Mouse (Mus musculus): ENCODE data around the gene Tgfb1. TPM values are rescaled to one million over a fixed set of nuclear protein-coding genes. Genes with fewer than 3 reads are reported as not detected.

The Tgfb1 gene
- total and polyA plus RNA-seq, 2 experiments from 2014 or later, result 0.56 to 3.1 TPM

- 2% methylated on average over 37 of the region's 37 CpGs for WGBS
- Histone ChIP-seq H3K4me3 (ENCODE audit: low read depth, low read length) (peak overlapping the region; percentile 33), H3K36me3 (ENCODE audit: insufficient read depth) (no peaks in the 10 kb centered on the region), H3K4me2 (ENCODE audit: low read depth) (peak overlapping the region; percentile 76), H3K27ac (ENCODE audit: low read depth, low read length) (no peak overlapping the region), H3K9me3 (ENCODE audit: low read length) (no peaks in the 10 kb centered on the region), H3K27me3 (ENCODE audit: insufficient read depth, low read length) (no peaks in the 10 kb centered on the region), H3K4me1 (ENCODE audit: insufficient read depth) (0 out of 2 replicates have a peak, but pooled peaks cover 2% of the 10 kb centered on the region), H3K9ac (peak overlapping the region; percentile 28)
- ATAC-seq, result peak; percentile 44
- peak; percentile 15; the same call in 1 of the 2 replicates for TF ChIP-seq CTCF (IDR thresholded peaks at IDR 0.05; ENCODE audit: low read depth)
- no peak for DNase-seq
Measured at GRCm38 (mm10) chr7:25704716-25705364, 18.0 kb downstream of the Tgfb1 start.

- 56% methylated on average over 6 of the region's 6 CpGs for WGBS
- no peak overlapping the region for H3K4me3 ChIP-seq (ENCODE audit: low read depth, low read length)
Measured at GRCm38 (mm10) chr7:25705801-25706251, 19.0 kb downstream of the Tgfb1 start.

GRCm38 (mm10) chr7:25706578-25707170 is 19.9 kb downstream of the Tgfb1 start:
- Histone ChIP-seq H3K27ac (ENCODE audit: low read depth, low read length) (no peak overlapping the region), H3K4me3 (ENCODE audit: low read depth, low read length) (no peak overlapping the region), H3K4me1 (ENCODE audit: insufficient read depth) (0 out of 2 replicates have a peak, but pooled peaks cover 2% of the 10 kb centered on the region), H3K36me3 (ENCODE audit: insufficient read depth) (no peaks in the 10 kb centered on the region; the same call in 1 of the 2 replicates), H3K27me3 (ENCODE audit: insufficient read depth, low read length) (no peaks in the 10 kb centered on the region), H3K9ac (no peak overlapping the region), H3K9me3 (ENCODE audit: low read length) (no peaks in the 10 kb centered on the region), H3K4me2 (ENCODE audit: low read depth) (no peak overlapping the region)
- DNase-seq (no peak), ATAC-seq (no peak)
- no peak for TF ChIP-seq CTCF (IDR thresholded peaks at IDR 0.05; ENCODE audit: low read depth)
- WGBS, result 66% methylated on average over 7 of the region's 7 CpGs

More at GRCm38 (mm10) chr7:25705801-25706251, 19.0 kb downstream of the Tgfb1 start:
- H3K4me2 ChIP-seq (ENCODE audit: low read depth), result no peak overlapping the region
- no peaks in the 10 kb centered on the region for H3K27me3 ChIP-seq (ENCODE audit: insufficient read depth, low read length)
- no peak for TF ChIP-seq CTCF (IDR thresholded peaks at IDR 0.05; ENCODE audit: low read depth)
- DNase-seq (no peak), ATAC-seq (peak; percentile 51)
- no peak overlapping the region for H3K27ac ChIP-seq (ENCODE audit: low read depth, low read length)
- no peak overlapping the region for H3K9ac ChIP-seq
- H3K4me1 ChIP-seq (ENCODE audit: insufficient read depth), result 0 out of 2 replicates have a peak, but pooled peaks cover 2% of the 10 kb centered on the region
- H3K9me3 ChIP-seq (ENCODE audit: low read length), result no peaks in the 10 kb centered on the region
- no peaks in the 10 kb centered on the region for H3K36me3 ChIP-seq (ENCODE audit: insufficient read depth)

- no peak overlapping the region for H3K4me3 ChIP-seq (ENCODE audit: low read depth, low read length)
- no peaks in the 10 kb centered on the region for H3K27me3 ChIP-seq (ENCODE audit: insufficient read depth, low read length)
- peaks cover 7% of the 10 kb centered on the region; the same call in 1 of the 2 replicates for H3K36me3 ChIP-seq (ENCODE audit: insufficient read depth)
- H3K4me2 ChIP-seq (ENCODE audit: low read depth), result no peak overlapping the region
- no peaks in the 10 kb centered on the region for H3K9me3 ChIP-seq (ENCODE audit: low read length)
- H3K27ac ChIP-seq (ENCODE audit: low read depth, low read length), result no peak overlapping the region
- no peak for DNase-seq
- no peak overlapping the region for H3K9ac ChIP-seq
- 73% methylated on average over 15 of the region's 15 CpGs for WGBS
- TF ChIP-seq CTCF (IDR thresholded peaks at IDR 0.05; ENCODE audit: low read depth), result no peak
- no peak for ATAC-seq
- H3K4me1 ChIP-seq (ENCODE audit: insufficient read depth), result 0 out of 2 replicates have a peak, but pooled peaks cover 2% of the 10 kb centered on the region
Measured at GRCm38 (mm10) chr7:25707581-25708292, 20.9 kb downstream of the Tgfb1 start.

GRCm38 (mm10) chr7:25709961-25710360 is 23.2 kb downstream of the Tgfb1 start:
- WGBS, result 12% methylated on average over 12 of the region's 12 CpGs

GRCm38 (mm10) chr7:25710519-25711130 is 23.8 kb downstream of the Tgfb1 start:
- WGBS, result 8% methylated on average over 7 of the region's 7 CpGs
- H3K4me3 ChIP-seq (ENCODE audit: low read depth, low read length), result no peak overlapping the region
- H3K27ac ChIP-seq (ENCODE audit: low read depth, low read length), result no peak overlapping the region
- no peaks in the 10 kb centered on the region for H3K9me3 ChIP-seq (ENCODE audit: low read length)
- H3K9ac ChIP-seq, result no peak overlapping the region
- H3K4me2 ChIP-seq (ENCODE audit: low read depth), result no peak overlapping the region
- peaks cover 35% of the 10 kb centered on the region for H3K36me3 ChIP-seq (ENCODE audit: insufficient read depth)
- no peaks in the 10 kb centered on the region for H3K4me1 ChIP-seq (ENCODE audit: insufficient read depth)
- no peak for DNase-seq
- H3K27me3 ChIP-seq (ENCODE audit: insufficient read depth, low read length), result no peaks in the 10 kb centered on the region
- ATAC-seq, result peak; percentile 13; the same call in 1 of the 2 replicates
- TF ChIP-seq CTCF (IDR thresholded peaks at IDR 0.05; ENCODE audit: low read depth), result no peak

More at GRCm38 (mm10) chr7:25709961-25710360, 23.2 kb downstream of the Tgfb1 start:
- Histone ChIP-seq H3K4me1 (ENCODE audit: insufficient read depth) (0 out of 2 replicates have a peak, but pooled peaks cover 2% of the 10 kb centered on the region), H3K4me3 (ENCODE audit: low read depth, low read length) (no peak overlapping the region), H3K36me3 (ENCODE audit: insufficient read depth) (peaks cover 28% of the 10 kb centered on the region), H3K27ac (ENCODE audit: low read depth, low read length) (no peak overlapping the region), H3K9me3 (ENCODE audit: low read length) (no peaks in the 10 kb centered on the region), H3K9ac (no peak overlapping the region), H3K4me2 (ENCODE audit: low read depth) (no peak overlapping the region), H3K27me3 (ENCODE audit: insufficient read depth, low read length) (no peaks in the 10 kb centered on the region)
- no peak for TF ChIP-seq CTCF (IDR thresholded peaks at IDR 0.05; ENCODE audit: low read depth)
- ATAC-seq (no peak; the same call in 1 of the 2 replicates), DNase-seq (no peak)

All from forebrain, postnatal 0 days (tissue).